Mouse (Mus musculus) G1E (cell line): ENCODE data around the gene Pard3. TPM values are rescaled to one million over a fixed set of nuclear protein-coding genes. Genes with fewer than 3 reads are reported as not detected.

ENCODE experiments used
- ATAC-seq: 2 replicates; pipeline ENCODE4 v1.8.0; 2016; ENCODE audit warnings: mild to moderate bottlenecking; ENCODE audit not compliant: insufficient number of reproducible peaks, poor library complexity, low FRiP score, severe bottlenecking; ENCODE audit errors: extremely low read depth
- DNase-seq: peaks from one replicate; pipeline ENCODE4 v3.0.0; 2012; ENCODE audit warnings: low spot score
- H3K27me3 ChIP-seq: 2 replicates; pipeline ENCODE4 v1.6.1; 2012; ENCODE audit warnings: mild to moderate bottlenecking, low read length, inconsistent platforms; ENCODE audit not compliant: insufficient read depth
- H3K36me3 ChIP-seq: replicated peaks from 2 replicates; pipeline ENCODE3; 2012; ENCODE audit warnings: mild to moderate bottlenecking, inconsistent platforms
- H3K4me1 ChIP-seq: 2 replicates; pipeline ENCODE4 v1.6.1; 2012; ENCODE audit warnings: low read depth, low read length, inconsistent platforms, mixed read lengths; ENCODE audit not compliant: insufficient read depth
- H3K4me3 ChIP-seq: 2 replicates; pipeline ENCODE4 v1.5.1; 2012; ENCODE audit warnings: low read depth, mild to moderate bottlenecking, inconsistent platforms, low read length, moderate library complexity, mixed read lengths
- H3K9me3 ChIP-seq: replicated peaks from 2 replicates; pipeline ENCODE4 v1.6.1; 2012; ENCODE audit warnings: inconsistent platforms
- CTCF ChIP-seq: IDR thresholded peaks from 2 replicates; pipeline ENCODE4 v1.5.1; 2012; ENCODE audit warnings: low read depth, low read length, inconsistent platforms, mixed read lengths
- GATA1 ChIP-seq: IDR thresholded peaks from 2 replicates; pipeline ENCODE4 v1.6.1; 2012; ENCODE audit warnings: borderline replicate concordance, low read length, inconsistent platforms, mixed read lengths
- GATA2 ChIP-seq: IDR thresholded peaks from 2 replicates; pipeline ENCODE4 v1.6.1; 2012; ENCODE audit warnings: low read depth, low read length, inconsistent platforms, borderline replicate concordance
- POLR2AphosphoS5 ChIP-seq: IDR thresholded peaks from 2 replicates; pipeline ENCODE4 v1.6.1; 2012; ENCODE audit warnings: low read depth, low read length, inconsistent platforms; ENCODE audit not compliant: insufficient replicate concordance
- TAL1 ChIP-seq: conservative IDR thresholded peaks from 2 replicates; pipeline ENCODE4 v1.6.1; 2012; ENCODE audit warnings: low read depth, low read length, inconsistent platforms, mixed read lengths
- polyA plus RNA-seq: library from polyadenylated mRNA; stranded (reverse); fragments of >175 nt; gene quantifications from 2 replicates; pipeline ENCODE4 v1.2.3, GENCODE M21; 2012
- total RNA-seq, 2 experiments: library from RNA; stranded (forward) in 1 of 2; stranded (reverse) in 1 of 2; fragments of 200-1000 nt in 1 of 2; fragments of >200 nt in 1 of 2; fragmentation: Nextera tagmentation in 1 of 2; gene quantifications; 2 replicates each; pipeline ENCODE4 v1.2.3; 2014 to 2017

Gene Pard3
- total and polyA plus RNA-seq, 3 experiments, result 0.55 TPM; not detected in 2

- Histone ChIP-seq H3K9me3 (peaks cover 47% of the 10 kb centered on the region), H3K4me1 (no peaks in the 10 kb centered on the region), H3K36me3 (no peaks in the 10 kb centered on the region), H3K4me3 (no peak overlapping the region), H3K27me3 (no peaks in the 10 kb centered on the region)
- TF ChIP-seq GATA2, result no peak
- no peak for TF ChIP-seq GATA1
- no peak for TF ChIP-seq CTCF
- TF ChIP-seq TAL1, result no peak
- TF ChIP-seq POLR2AphosphoS5, result no peak
- no peak for ATAC-seq
- DNase-seq, result no peak
Measured at GRCm38 (mm10) chr8:127555795-127556194, 492.1 kb downstream of the Pard3 start.

- DNase-seq (no peak), ATAC-seq (no peak)
- no peaks in the 10 kb centered on the region for H3K4me1 ChIP-seq
- no peaks in the 10 kb centered on the region for H3K36me3 ChIP-seq
- no peaks in the 10 kb centered on the region for H3K27me3 ChIP-seq
- TF ChIP-seq CTCF (no peak), TAL1 (no peak), GATA2 (no peak), GATA1 (no peak), POLR2AphosphoS5 (no peak)
- no peak overlapping the region for H3K4me3 ChIP-seq
- peaks cover 52% of the 10 kb centered on the region for H3K9me3 ChIP-seq
Measured at GRCm38 (mm10) chr8:127556964-127557363, 493.3 kb downstream of the Pard3 start.

GRCm38 (mm10) chr8:127557566-127557965, 493.9 kb downstream of the Pard3 start:
- no peaks in the 10 kb centered on the region for H3K27me3 ChIP-seq
- ATAC-seq, result no peak
- peaks cover 52% of the 10 kb centered on the region for H3K9me3 ChIP-seq
- H3K4me1 ChIP-seq, result no peaks in the 10 kb centered on the region
- DNase-seq, result no peak
- no peaks in the 10 kb centered on the region for H3K36me3 ChIP-seq
- no peak overlapping the region for H3K4me3 ChIP-seq
- no peak for TF ChIP-seq POLR2AphosphoS5
- no peak for TF ChIP-seq CTCF
- no peak for TF ChIP-seq GATA2
- TF ChIP-seq GATA1, result no peak
- no peak for TF ChIP-seq TAL1

GRCm38 (mm10) chr8:127563634-127564033, 499.9 kb downstream of the Pard3 start:
- TF ChIP-seq GATA1, result no peak
- no peak for TF ChIP-seq POLR2AphosphoS5
- TF ChIP-seq GATA2, result no peak
- no peak for TF ChIP-seq CTCF

DNA sequence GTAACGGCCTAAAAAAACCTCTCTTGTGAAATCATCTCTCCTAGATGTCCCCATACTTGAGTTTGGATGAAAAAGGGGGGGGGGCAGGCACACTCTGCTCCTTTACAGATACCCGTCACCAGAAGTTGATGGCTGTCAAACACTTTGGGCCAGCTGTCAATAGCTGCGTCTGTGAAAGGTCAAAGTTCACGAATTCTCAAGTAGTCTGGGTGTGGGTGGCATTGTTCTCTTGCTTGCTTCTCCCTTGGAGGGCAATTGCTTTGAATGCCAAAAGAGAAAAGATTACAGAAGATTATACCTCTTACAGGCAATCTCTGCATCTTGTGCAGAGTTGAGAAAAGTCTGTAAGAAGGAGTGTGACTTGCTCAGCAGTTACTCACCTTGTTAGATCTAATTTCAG, 500.7 kb downstream of the Pard3 start:
- no peak for TF ChIP-seq TAL1
- no peak for TF ChIP-seq CTCF
- no peak for TF ChIP-seq POLR2AphosphoS5
- TF ChIP-seq GATA2, result no peak
- no peak for TF ChIP-seq GATA1
- DNase-seq, result no peak

More at GRCm38 (mm10) chr8:127563634-127564033, 499.9 kb downstream of the Pard3 start:
- H3K4me1 ChIP-seq, result no peaks in the 10 kb centered on the region
- H3K9me3 ChIP-seq, result peaks cover 47% of the 10 kb centered on the region
- no peak for DNase-seq
- H3K27me3 ChIP-seq, result no peaks in the 10 kb centered on the region
- no peaks in the 10 kb centered on the region for H3K36me3 ChIP-seq
- no peak overlapping the region for H3K4me3 ChIP-seq
- no peak for ATAC-seq

GRCm38 (mm10) chr8:127569212-127569611, 505.5 kb downstream of the Pard3 start:
- Histone ChIP-seq H3K9me3 (peaks cover 24% of the 10 kb centered on the region), H3K36me3 (no peaks in the 10 kb centered on the region), H3K4me1 (no peaks in the 10 kb centered on the region), H3K4me3 (no peak overlapping the region), H3K27me3 (no peaks in the 10 kb centered on the region)
- DNase-seq (no peak), ATAC-seq (no peak)
- no peak for TF ChIP-seq TAL1
- TF ChIP-seq POLR2AphosphoS5, result no peak
- TF ChIP-seq CTCF, result no peak
- TF ChIP-seq GATA2, result no peak
- TF ChIP-seq GATA1, result no peak

More for the DNA sequence above, 500.7 kb downstream of the Pard3 start:
- Histone ChIP-seq H3K4me1 (no peaks in the 10 kb centered on the region), H3K9me3 (peaks cover 44% of the 10 kb centered on the region), H3K27me3 (no peaks in the 10 kb centered on the region), H3K4me3 (no peak overlapping the region), H3K36me3 (no peaks in the 10 kb centered on the region)
- ATAC-seq, result no peak

- DNase-seq, result no peak
- no peaks in the 10 kb centered on the region for H3K27me3 ChIP-seq
- H3K4me3 ChIP-seq, result no peak overlapping the region
- ATAC-seq, result no peak
- no peaks in the 10 kb centered on the region for H3K36me3 ChIP-seq
- H3K9me3 ChIP-seq, result peaks cover 21% of the 10 kb centered on the region
- no peaks in the 10 kb centered on the region for H3K4me1 ChIP-seq
- no peak for TF ChIP-seq TAL1
- no peak for TF ChIP-seq GATA1
- no peak for TF ChIP-seq GATA2
- TF ChIP-seq POLR2AphosphoS5, result no peak
- no peak for TF ChIP-seq CTCF
Measured at GRCm38 (mm10) chr8:127570527-127570926, 506.8 kb downstream of the Pard3 start.
